Mouse (Mus musculus): ENCODE results near the gene Espl1. TPM values are rescaled to one million over a fixed set of nuclear protein-coding genes. Genes with fewer than 3 reads are reported as not detected.

Gene Espl1
- polyA plus RNA-seq (2012; rRNA removed), result 14.8 and 16.1 TPM in 2 replicates

DNA sequence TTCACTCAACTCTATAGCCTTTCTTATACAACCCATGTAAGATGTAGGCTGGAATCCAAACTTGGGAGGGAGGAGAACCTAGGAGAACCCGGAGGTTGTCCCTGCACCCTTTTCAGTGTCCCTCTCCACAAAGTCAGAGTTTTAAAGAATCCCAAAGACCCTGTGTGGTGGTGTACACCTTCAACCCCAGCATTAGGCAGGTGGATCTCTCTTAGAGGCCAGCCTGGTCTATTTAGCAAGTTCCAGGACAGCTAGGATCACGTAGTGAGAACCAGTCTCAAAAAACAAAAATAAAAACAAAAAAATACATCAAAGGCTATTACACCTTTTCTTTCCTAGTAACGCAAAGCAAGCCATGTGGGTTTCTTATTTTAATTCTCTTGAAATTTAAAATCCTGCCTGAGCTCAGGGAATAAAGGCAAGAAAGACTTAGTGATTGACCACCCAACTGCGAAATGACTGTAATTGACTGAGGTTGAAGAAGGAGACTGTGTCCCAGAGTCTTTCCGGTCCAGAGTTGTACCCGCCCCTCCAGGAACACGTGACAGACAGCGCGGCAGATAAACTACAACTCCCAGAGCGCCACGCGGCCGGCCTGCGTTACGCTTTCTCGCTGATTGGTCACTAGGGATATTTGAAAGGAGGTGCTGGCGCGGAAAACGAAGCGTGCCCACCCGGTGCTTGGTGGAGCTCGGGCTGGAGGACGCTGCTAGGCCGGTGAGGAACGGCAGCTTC, at the start of gene Espl1:
TSS of gene Espl1 (plus strand) at position 634 of the 735 bp plus-strand sequence.
- DNase-seq (ENCODE audit: low read depth, low spot score), result peak; percentile 83
- 4% methylated on average over 25 of the region's 25 CpGs for WGBS

DNA sequence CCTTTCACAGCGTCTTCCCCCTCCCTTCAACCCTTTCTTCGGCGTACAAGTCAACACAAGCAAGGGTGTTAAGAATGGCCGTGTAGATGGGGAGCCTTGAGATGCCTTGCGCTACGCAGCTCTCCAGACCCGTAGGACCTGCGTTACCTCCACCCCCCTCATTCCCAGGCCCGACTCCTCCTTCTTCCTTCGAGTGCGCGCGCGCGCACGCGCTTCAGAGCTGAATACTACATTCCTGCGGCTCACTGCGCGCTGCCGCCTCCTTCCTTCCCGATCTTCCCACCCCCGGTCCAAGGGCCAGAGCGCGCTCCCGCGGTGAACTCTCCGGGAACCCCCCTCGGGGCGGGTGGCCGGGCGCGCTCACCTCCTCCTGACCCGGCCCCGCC, 49.2 kb upstream of the Espl1 start:
- WGBS, result under 1% methylated on average over 35 of the region's 35 CpGs
- peak; percentile 91 for DNase-seq (ENCODE audit: low read depth, low spot score)

DNA sequence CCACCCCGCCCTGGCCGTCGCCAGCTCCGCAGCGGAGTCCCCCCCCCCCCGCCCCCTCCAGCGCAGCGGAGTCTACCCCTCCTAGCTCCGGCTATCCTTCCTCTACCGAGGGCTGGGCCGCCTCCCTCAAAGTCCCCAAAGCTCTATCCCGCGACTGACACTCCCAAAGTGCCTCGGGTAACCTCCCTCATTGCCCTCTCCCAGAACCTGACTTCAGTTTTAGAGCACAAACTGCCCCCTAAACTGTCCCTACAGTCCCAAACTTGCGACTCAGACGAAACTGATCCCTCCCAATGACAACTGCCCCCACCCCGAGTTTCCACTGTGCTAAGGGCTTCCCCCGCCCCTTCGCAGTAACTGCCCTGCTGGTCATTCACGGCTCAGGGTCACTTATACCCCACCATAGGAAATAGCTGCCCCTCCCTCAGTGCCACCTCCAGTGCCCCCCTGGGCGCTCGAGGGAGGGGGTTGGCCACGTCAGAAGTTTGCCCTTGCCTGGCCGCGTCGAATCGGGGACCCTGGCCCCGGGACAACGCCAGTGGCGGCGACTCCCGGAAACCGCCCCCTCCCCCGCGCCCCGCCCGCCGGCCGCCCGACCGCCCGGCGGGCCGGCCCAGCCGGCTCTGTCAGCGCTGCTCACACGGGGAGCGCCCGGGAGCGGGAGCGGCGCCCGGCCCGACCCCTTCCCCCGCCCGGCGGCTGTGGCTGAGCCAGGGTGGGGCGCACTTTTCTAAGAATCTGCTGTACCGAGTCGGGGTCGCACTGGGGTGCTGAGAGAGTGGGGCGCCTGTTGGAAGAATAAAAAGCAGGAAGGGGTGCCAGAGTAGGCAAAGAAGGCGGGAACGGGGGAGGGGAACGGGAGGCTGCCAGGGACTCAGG, 48.6 kb upstream of the Espl1 start:
- whole genome bisulfite sequencing, result under 1% methylated on average over 62 of the region's 65 CpGs
- DNase-seq (ENCODE audit: low read depth, low spot score), result no peak

DNA sequence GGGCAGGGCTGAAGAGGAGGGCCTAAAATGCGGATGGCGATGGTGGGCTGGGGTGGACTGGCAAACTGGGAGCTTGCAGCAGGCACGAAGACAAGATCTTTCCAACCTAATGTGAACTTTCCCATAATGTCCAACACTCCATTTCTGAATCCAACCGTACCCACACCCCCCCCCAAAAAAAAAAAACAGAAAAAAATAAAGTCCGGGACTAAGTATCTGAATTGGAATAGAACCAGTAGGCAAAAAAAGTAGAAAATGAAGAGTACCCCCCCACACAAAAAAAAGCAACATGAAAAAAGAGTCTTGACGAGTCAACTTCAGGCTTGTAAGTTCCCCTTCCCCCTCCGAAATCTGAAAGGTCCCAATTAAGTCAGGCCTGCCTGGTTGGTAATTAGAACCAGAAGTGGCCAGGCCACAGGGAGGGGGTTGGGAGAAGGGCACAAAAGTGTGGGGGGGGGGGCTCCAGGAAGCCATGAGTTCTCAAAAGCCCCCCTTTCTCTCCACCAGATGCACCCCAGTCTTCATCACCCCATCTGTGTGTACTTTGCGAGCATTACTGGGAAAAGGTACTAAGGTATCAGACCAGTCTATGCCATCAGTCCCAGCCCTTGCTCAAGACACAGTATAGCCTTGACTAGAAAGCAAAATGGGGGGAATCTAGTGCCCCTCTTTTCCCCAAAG, 47.8 kb upstream of the Espl1 start:
- 26% methylated on average over 8 of the region's 8 CpGs for WGBS
- no peak for DNase-seq (ENCODE audit: low read depth, low spot score)

DNA sequence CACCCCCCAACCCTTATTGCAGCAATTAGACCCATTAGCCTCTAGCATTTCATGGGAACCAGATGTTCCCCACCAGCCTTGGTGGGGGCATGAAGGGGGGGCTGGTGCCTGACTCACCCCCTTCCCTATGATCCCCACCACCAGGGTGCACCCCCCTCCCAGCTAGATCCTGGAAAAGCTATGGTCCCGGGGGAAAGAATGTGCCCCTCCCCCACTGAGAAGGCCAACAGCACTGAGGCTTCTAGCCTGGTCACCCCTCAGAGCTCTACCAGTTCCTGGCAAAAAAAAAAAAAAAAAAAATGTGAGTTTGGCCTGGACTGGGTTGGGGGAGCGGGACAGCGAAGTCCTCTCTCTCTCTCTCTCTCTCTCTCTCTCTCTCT, 47.3 kb upstream of the Espl1 start:
- WGBS, result 51% methylated on average over 3 of the region's 3 CpGs
- no peak for DNase-seq (ENCODE audit: low read depth, low spot score)

DNA sequence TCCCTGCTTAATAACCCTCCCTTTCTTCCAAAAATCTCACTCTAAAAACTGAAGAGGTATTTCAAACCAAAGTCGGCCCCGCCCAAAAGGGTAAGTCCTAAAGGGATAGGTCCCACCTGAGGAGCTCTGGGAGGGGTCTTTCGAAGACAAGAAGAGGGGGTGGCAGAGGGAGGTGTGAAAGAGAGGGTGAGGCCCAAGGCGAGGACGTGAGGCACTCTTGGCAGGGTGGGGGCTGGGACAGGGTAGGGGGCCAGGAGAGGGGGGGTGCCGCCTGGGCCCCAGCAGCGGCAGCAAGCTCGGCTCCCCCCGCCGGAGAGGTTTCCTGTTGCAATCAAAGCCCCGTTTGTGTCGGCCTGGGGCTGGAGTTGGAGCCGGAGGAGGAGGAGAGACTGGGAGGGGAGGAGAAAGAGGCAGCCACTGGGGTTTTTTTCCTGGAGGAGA, 46.8 kb upstream of the Espl1 start:
- 33% methylated on average over 13 of the region's 13 CpGs for WGBS
- no peak for DNase-seq (ENCODE audit: low read depth, low spot score)

DNA sequence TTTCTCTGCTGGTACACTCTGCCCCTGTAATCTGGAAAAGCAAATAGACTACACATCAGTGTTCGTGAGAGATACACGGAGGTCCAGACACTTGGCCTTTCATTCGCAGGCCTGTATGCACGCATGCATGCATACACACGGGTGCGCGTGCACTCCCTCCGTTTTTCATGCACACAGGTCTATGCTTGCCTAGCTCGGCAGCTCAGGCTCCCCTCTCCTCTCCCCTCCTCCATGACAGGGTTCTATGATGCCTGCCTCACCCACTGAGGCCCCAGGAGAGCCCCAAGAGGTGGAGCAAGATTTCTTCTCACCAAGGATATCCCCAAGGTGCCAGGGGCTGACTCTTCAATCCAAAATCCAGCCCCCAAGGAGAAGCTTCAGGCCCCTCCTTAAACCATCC, 46.1 kb upstream of the Espl1 start:
- DNase-seq (ENCODE audit: low read depth, low spot score), result no peak
- WGBS, result 66% methylated on average over 9 of the region's 9 CpGs

DNA sequence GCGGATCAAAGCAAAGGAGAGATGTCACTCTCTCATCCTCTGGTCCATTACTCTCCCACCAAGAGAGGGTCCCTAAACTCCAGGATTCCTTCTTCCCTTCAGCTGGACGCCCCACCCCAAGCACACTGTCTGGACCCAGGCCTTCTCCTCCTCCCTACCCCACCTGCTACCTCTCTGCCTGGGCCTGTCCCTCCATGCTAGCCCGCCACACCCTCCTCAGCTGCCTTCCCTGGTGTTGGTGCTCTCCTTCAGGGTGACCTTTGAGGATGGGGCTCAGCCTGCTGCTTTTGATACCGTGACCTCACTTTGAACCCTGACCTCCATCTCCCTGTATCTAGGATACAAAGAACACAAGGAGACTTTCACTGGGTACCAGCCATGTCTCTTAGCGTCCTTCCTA, 45.5 kb upstream of the Espl1 start:
- DNase-seq (ENCODE audit: low read depth, low spot score), result no peak
- WGBS, result 75% methylated on average over 5 of the region's 5 CpGs

DNA sequence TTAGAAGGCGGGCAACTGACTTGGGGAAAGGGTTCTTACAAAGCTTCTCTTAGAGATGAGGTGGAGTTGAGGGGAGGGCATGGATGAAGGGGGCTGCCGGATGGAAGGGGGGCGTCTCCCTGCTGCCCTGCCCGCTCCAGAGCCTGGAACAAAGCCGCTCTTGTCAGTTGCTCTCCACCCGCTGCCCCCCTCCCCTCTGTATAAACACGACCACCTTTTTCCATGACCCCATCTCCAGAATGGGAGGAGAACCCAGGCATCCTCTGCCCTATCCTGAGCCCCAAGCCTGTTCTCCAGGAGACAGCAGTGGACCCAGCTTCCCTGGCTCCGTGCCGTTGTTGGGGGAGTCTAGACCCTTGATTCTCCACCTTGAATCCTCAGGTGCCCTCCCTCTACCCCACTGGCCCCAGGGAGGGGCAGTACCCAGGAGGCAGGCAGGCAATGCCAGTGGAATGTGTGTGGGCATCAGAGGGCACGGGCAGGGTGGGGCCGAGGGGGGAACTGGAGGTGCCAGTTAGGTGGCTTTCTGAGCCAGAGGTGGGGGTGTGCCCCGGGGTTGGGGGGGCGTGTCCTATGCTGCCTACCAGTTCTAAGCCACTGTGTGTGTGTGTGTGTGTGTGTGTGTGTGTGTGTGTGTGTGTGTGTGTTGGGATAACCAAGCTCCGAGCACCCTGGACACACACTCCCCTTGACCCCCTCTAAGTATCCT, 40.4 kb upstream of the Espl1 start:
- 46% methylated on average over 14 of the region's 14 CpGs for WGBS
- no peak for DNase-seq (ENCODE audit: low read depth, low spot score)

DNA sequence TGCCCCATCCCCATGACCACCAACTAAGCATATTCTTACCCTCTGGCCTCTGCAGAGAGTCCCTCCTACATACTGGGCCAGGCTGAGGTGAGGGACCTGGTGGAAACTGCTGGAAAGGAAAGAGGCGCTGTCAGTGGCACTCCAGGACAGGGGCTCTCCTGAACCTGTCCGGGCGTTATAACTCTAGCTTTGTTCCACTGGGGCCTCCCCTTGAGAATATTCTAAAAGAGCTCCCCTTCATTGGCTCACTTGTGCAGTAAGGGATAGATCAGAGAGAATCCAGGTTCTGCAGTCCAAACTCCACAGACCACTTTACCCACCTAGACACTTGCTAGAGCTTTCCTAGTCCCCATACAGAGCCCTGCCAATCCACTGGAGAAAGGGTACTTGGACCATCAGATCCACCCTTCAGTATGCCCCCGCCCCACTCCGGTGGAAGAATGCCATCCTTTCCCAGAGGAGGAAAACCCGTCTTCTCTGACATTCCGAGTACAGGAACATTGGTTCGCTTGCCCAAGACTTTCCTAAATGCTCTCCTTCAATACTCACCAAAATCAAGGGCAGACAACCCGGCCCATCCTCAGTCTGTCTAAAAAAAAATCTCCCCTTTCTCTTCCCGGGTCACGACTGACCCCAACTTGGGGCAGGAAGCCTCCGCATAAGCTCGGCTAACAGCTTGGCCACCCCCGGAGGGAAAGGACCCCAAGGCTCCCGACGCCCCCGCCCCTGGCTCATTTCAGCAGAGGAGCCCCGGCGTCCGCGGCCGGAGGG, 39.5 kb upstream of the Espl1 start:
- 18% methylated on average over 22 of the region's 22 CpGs for WGBS
- no peak for DNase-seq (ENCODE audit: low read depth, low spot score)

DNA sequence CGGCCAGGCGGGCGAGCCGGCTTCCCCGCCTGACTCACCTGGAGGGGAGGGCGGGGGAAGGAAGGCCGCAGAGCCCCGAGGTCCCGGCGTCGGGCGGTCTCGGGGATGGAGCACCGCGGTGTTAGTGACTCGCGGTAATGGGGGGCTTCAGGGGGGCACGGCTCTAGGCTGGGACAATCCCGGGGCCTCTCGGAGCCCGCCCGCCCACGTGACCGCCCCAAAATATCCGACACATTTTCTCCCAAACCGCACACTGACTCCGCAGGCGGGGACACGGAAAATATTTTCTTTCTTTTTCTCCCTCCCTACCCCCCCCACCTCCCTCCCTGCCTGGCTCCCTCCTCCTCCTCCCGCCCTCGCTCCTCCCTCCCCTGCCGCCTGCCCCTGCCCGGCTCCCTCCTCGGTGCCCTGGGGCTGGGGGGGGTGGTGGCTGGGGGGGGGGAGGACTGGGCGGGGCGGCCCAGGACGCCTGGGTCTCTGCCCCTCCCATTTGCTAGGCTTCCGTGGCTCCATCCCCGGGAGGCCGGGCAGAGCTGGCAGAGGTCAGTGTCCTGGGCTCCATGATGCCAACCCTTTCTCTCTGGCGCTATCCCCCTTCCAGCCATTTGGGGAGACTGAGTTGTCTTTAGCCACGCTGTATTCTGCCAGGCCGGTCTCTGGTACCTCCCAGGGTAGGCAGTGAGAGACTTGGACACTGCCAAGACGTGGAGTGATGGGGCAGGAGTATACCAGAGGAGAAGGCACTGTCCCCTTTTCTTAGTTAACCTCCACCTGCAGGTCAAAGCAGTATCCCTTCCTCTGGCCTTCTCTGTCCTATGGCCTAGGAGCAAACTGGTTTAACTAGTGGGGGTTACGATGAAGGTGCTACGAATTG, 38.6 kb upstream of the Espl1 start, which contains the start of gene Rarg:
TSS of gene Rarg (minus strand) at position 316 of the 874 bp plus-strand sequence.
- WGBS, result 2% methylated on average over 41 of the region's 46 CpGs
- DNase-seq (ENCODE audit: low read depth, low spot score), result no peak

DNA sequence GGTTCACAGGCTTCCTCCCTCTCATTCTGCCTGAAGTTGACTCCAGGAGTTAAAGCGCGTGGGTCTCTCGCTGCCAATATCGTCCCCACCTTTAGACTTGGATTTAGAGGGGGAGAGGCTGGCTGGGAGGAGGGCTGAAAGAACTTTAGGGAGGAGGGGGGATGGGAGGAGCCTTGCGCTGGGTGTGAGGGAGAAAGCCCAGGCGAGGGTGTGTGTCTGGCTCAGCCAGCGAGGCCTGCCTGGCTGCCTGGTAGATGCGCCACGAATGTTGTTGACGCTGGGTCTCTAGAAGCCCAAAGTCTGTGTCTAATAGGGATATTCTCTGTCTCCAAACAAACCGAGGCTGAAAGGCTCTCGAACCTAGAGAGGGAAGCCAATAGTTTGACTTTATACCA, 38.0 kb upstream of the Espl1 start:
- 15% methylated on average over 12 of the region's 12 CpGs for WGBS
- no peak for DNase-seq (ENCODE audit: low read depth, low spot score)

DNA sequence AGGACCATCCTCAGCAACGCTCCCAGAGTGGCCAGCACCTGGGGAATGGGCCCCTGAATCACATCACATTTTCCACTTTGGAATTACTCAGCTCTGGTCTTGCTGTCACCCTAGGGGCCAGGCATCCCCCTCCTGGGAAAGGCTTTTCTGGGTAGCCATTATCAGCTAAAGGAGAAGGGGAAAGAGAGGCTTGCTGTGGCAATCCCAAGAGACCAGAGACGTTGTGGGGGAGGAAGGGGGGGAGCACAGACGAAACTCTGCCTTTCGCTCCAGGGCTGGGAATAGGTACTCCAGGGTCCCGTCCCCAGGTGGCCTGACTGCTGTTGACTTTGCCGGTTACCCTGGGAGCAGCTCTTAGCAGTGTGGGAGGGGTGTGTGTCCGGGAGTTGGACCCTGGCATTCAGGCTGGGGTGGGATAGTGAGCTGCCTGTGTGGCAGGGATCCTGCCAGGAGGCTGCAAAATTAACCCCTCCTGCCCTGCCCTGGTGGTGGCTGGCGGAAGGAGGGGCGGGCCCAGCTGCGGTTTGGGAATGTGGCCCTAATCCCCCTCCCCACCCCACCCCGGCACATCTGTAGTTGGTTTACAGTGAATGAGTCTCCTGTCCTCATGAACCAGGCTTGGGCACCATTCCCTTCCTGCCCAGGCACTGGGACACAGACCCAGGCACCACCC, 37.3 kb upstream of the Espl1 start:
- DNase-seq (ENCODE audit: low read depth, low spot score), result no peak
- WGBS, result 56% methylated on average over 11 of the region's 11 CpGs

DNA sequence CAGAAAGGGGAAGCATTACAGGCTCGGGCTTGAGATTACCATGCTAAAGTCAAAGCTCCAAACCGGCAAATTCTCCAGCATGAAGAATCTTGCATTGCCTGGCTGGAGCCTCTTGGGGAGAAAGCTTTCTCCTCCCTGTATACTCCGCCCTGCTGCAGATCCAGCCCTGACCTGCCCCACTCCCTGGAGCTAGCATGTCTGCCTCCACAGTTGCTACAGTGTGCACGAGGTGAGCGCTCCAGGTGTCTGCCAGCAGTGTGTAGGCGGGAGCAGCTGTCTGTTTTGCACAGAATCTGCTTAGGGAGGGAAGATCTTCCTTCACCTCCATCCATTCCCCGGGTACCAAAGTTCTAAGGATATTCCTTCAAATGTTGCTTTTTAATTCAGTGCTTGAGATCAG, 33.5 kb upstream of the Espl1 start:
- no peak for DNase-seq (ENCODE audit: low read depth, low spot score)
- WGBS, result 42% methylated on average over 7 of the region's 7 CpGs

DNA sequence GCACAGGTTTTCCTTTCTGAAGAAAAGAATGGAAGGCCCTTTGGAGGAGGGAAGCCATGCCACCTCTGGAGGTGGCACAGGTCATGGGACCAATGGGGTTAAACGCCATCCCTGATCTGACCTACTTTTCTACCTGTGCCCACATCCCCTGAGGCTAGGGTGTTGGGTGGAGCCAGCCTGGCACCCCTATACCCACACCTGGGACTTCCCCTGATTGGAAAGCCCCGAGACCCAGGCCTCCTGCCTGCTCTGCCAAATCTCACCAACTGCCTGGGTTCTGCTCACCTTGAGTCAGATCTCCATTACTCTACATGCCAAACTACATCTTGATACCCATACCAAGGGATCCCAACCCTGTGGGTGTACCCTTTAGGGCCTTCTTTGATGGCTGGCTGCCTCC, 33.0 kb upstream of the Espl1 start:
- no peak for DNase-seq (ENCODE audit: low read depth, low spot score)
- WGBS, result 81% methylated on average over 2 of the region's 2 CpGs

DNA sequence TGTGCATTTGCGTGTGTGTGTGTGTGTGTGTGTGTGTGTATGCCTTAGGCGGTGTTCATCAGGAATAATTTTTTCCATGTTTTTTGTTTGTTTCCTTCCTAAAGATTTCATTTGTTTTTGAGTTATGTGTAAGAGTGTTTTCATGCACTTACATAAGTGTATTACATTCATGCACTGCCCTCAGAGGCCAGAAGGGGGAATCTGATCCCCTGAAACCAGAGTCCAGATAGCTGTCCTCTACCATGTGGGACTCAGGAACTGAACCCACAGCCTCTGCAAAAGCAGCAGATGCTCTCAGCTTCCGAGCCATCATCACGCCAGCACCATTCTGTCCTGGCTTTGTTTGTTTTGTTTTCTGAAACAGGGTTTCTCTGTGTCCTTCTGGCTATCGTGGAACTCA, 30.5 kb upstream of the Espl1 start:
- DNase-seq (ENCODE audit: low read depth, low spot score), result no peak
- 91% methylated on average over 5 of the region's 5 CpGs for WGBS

DNA sequence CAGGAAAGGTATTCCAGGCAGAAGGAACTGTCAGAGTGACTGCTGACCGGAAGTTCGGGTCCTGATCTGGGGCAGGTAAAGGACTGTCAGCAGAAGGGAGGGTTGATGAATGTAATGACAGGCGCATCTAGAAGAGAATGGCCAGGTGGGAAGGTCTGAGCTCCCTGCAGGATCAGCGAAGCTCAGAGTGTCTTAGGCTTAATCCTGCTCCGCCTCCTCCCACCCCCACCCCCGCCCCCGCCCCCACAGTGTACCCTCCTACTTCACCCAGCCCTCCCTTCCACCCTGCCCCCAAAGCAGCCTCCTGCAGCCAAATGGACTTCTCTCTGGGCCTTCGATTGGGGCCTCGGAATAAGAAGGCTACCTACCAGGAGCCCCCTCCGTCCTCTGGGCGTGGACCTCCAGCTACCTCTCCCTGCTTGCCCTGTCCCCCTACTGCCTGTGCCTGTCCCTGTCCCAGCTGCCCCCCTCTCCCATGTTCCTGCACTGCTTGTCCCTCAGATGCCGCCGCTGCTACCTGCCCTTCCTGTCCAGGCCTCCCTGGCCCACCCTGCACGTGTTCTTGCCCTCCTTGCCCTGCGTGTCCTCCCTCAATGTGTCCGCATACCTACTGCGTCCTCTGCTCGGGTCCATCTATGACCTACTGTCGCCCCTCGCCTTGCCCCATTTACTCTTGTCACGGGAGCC, 25.6 kb upstream of the Espl1 start, which contains the start of gene Gm9918:
TSS of gene Gm9918 (plus strand) at position 290 of the 687 bp plus-strand sequence.
- DNase-seq (ENCODE audit: low read depth, low spot score), result no peak
- 46% methylated on average over 21 of the region's 21 CpGs for WGBS

All from large intestine, adult 2 months (tissue).